Mouse (Mus musculus) embryonic facial prominence, embryonic 13.5 days (tissue): ENCODE measurements around the gene Lrrn3. TPM values are rescaled to one million over a fixed set of nuclear protein-coding genes. Genes with fewer than 3 reads are reported as not detected.

ENCODE experiments used
- ATAC-seq: fragments of 200-750 bp; cut with Nextera tagmentation; 2 replicates; pipeline ENCODE4 v1.8.0; 2017; ENCODE audit warnings: low read depth; ENCODE audit not compliant: insufficient number of reproducible peaks, insufficient read depth, low FRiP score, low TSS enrichment
- H3K27ac ChIP-seq: fragments of 300-500 bp; sonication (generic); 2 replicates; pipeline ENCODE4 v1.5.1; 2015; ENCODE audit warnings: moderate library complexity, mild to moderate bottlenecking, inconsistent platforms
- H3K27me3 ChIP-seq: fragments of 300-500 bp; sonication (generic); 2 replicates; pipeline ENCODE4 v1.6.1; 2015; ENCODE audit warnings: mild to moderate bottlenecking, inconsistent platforms
- H3K36me3 ChIP-seq: fragments of 300-500 bp; sonication (generic); 2 replicates; pipeline ENCODE4 v1.6.1; 2015; ENCODE audit warnings: mild to moderate bottlenecking, inconsistent platforms
- H3K4me1 ChIP-seq: fragments of 300-500 bp; sonication (generic); 2 replicates; pipeline ENCODE4 v1.6.1; 2015; ENCODE audit warnings: inconsistent platforms
- H3K4me2 ChIP-seq: fragments of 300-500 bp; sonication (generic); 2 replicates; pipeline ENCODE4 v1.6.1; 2015; ENCODE audit warnings: moderate library complexity, mild to moderate bottlenecking, inconsistent platforms
- H3K4me3 ChIP-seq: fragments of 300-500 bp; sonication (generic); 2 replicates; pipeline ENCODE4 v1.5.1; 2015; ENCODE audit warnings: mild to moderate bottlenecking, inconsistent platforms
- H3K9ac ChIP-seq: fragments of 300-500 bp; sonication (generic); 2 replicates; pipeline ENCODE4 v1.6.1; 2015; ENCODE audit warnings: mild to moderate bottlenecking, inconsistent platforms
- H3K9me3 ChIP-seq: fragments of 300-500 bp; sonication (generic); 2 replicates; pipeline ENCODE4 v1.6.1; 2016; ENCODE audit warnings: inconsistent platforms
- WGBS: fragments of 180-500 bp; shearing (Covaris S2); methylation state at CpG from one replicate; pipeline ENCODE4 v1.1.7; 2015; ENCODE audit warnings: mixed read lengths; 5-methylcytosine and 5-hydroxymethylcytosine counted together
- polyA plus RNA-seq: library from polyadenylated mRNA; unstranded; fragments of >200 nt; fragmentation: Nextera tagmentation; extraction: Ambion mirVana; gene quantifications from 2 replicates; pipeline ENCODE4 v1.2.1, GENCODE M21; 2015

Lrrn3 gene
- polyA plus RNA-seq, 1 experiment from 2014 or later = 16.4 TPM

DNA sequence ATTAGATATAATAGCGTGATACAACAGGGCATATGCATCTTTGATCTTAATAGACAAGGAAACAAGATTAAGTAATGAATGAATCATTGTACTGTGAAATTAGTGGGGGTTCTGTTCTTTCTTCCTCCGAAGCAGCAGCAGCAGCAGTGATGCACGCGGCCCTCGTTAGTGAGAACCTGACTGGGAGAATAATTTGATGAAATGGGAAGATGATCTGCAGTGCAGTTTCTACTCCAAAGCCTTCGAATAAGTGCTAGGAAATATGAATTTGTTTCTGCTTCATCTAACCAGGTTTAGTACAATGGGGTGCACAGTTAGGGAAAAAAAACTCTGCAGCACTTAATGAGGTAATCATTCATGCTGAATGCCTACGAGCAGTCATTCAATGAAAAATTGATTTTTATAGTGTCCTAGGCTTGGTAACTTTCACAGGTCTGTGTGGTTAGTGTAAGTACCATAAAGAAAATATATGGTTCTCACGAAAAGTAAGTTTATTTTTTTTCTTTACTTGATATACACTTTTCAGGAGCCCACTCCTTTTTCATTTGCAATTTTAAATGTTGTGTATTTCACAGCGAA is 61.0 kb downstream of the Lrrn3 start:
- 57% methylated on average over 9 of the region's 9 CpGs for WGBS
- H3K4me1 ChIP-seq = no peaks in the 10 kb centered on the region
- H3K4me3 ChIP-seq = no peak overlapping the region
- H3K36me3 ChIP-seq = no peaks in the 10 kb centered on the region
- H3K9ac ChIP-seq = no peak overlapping the region
- no peaks in the 10 kb centered on the region for H3K27me3 ChIP-seq
- no peak overlapping the region for H3K27ac ChIP-seq
- no peak overlapping the region for H3K4me2 ChIP-seq
- ATAC-seq = no peak
- no peaks in the 10 kb centered on the region for H3K9me3 ChIP-seq

DNA sequence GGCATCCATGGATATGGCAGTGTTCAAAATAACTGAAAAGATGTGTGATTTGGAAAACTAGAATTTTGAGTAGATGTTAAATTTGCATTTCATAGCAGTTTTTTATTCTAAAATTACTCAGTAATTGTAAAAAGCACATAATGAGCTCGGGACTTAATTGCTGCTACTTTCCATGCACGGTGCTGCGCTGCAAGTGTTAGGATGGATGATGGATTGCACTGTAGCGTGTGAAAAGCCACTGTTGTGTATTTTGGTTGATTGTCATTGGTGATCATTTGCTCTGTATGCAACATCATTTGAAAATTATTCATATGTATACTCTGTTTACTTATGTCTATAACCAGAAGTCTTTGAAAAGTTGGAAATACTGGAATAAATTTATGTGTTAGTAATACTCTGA is 68.3 kb downstream of the Lrrn3 start:
- Histone ChIP-seq H3K27ac (no peak overlapping the region), H3K9ac (no peak overlapping the region), H3K4me2 (no peak overlapping the region), H3K4me3 (no peak overlapping the region), H3K4me1 (no peaks in the 10 kb centered on the region), H3K36me3 (no peaks in the 10 kb centered on the region), H3K27me3 (no peaks in the 10 kb centered on the region), H3K9me3 (no peaks in the 10 kb centered on the region)
- no peak for ATAC-seq
- WGBS = 88% methylated on average over 4 of the region's 4 CpGs

GRCm38 (mm10) chr12:41417099-41417498 is 69.1 kb downstream of the Lrrn3 start:
- no peak for ATAC-seq
- Histone ChIP-seq H3K27me3 (no peaks in the 10 kb centered on the region), H3K4me1 (no peaks in the 10 kb centered on the region), H3K9ac (no peak overlapping the region), H3K4me2 (no peak overlapping the region), H3K36me3 (no peaks in the 10 kb centered on the region), H3K4me3 (no peak overlapping the region), H3K9me3 (no peaks in the 10 kb centered on the region), H3K27ac (no peak overlapping the region)
- 70% methylated on average over 3 of the region's 3 CpGs for WGBS

DNA sequence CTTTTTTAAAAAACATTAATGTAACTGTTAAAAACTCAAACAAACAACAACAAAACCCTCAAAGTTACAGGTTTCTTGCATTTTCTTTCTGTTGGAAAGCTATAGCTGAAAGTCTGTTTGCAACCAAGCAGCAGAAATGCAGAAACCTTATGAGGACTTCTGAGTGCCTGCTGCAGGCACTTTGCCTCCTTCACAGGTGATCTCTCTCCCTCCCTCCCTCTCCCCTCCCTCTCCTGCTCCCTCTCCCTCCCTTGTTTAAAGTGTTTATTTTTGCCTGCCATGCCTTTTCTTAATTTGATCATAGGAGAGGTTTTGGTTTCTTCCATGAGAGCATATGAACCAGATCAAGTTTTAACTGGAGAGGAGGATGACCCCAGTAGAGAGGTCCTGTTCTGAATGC is 69.6 kb downstream of the Lrrn3 start:
- Histone ChIP-seq H3K36me3 (no peaks in the 10 kb centered on the region), H3K9me3 (no peaks in the 10 kb centered on the region), H3K4me1 (no peaks in the 10 kb centered on the region), H3K27ac (no peak overlapping the region), H3K4me2 (no peak overlapping the region), H3K4me3 (no peak overlapping the region), H3K27me3 (no peaks in the 10 kb centered on the region), H3K9ac (no peak overlapping the region)
- ATAC-seq = no peak

DNA sequence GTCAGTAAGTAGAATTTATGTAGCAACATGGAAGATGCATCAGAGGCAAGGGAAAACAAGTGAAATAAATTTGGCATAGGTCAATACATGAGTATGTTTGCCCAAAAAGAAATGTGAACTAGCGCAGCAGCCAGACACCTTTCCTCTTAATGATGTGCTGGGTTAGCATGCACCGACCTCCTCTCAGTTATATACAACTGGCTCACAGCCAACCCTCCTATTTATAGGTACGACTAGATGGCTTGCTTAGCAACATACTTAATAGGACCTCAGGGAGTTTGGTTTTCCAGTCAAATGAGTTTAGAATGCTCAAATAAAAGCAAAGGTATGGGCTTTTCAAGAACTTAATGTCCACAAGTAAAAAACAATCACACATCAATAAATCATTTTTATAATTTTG is 76.8 kb downstream of the Lrrn3 start:
- Histone ChIP-seq H3K9me3 (no peaks in the 10 kb centered on the region), H3K4me2 (no peak overlapping the region), H3K36me3 (no peaks in the 10 kb centered on the region), H3K9ac (no peak overlapping the region), H3K27ac (no peak overlapping the region), H3K27me3 (no peaks in the 10 kb centered on the region), H3K4me3 (no peak overlapping the region), H3K4me1 (no peaks in the 10 kb centered on the region)
- 47% methylated on average over 3 of the region's 3 CpGs for WGBS
- no peak for ATAC-seq

DNA sequence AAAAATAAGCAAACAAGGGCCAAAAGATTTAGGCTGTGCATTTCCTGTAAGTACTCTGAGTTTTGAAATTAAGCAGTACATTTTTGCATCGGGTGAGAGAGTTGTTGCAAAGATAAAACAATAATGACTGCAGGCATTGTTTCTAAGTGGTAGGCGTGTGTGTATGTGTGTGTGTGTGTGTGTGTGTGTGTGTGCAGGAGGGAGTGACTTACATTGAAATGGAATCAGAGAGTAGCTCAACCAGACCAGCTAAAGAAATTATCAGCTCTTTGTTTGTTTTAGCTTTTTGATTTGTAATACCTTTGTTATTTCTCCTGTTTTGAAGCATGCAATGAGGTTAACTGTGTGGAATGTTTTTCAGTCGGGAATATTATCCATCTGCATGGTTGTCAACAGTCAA is 84.3 kb downstream of the Lrrn3 start:
- Histone ChIP-seq H3K36me3 (no peaks in the 10 kb centered on the region), H3K9me3 (no peaks in the 10 kb centered on the region), H3K4me2 (no peak overlapping the region), H3K27me3 (no peaks in the 10 kb centered on the region), H3K27ac (no peak overlapping the region), H3K9ac (no peak overlapping the region), H3K4me3 (no peak overlapping the region), H3K4me1 (no peaks in the 10 kb centered on the region)
- 51% methylated on average over 3 of the region's 3 CpGs for WGBS
- ATAC-seq = no peak
